Mouse (Mus musculus): ENCODE measurements around the gene Tnnc2.

GRCm38 (mm10) chr2:164770279-164770678 lies 9.5 kb downstream of the Tnnc2 start:
- TF ChIP-seq CTCF (IDR thresholded peaks at IDR 0.05; ENCODE audit: control insufficient read depth, insufficient read depth, low read length) (no peak), POLR2A (IDR thresholded peaks at IDR 0.05; ENCODE audit: borderline replicate concordance, control insufficient read depth, low read depth, low read length) (no peak)
